Mouse (Mus musculus): Measurements from ENCODE around the gene A1cf. TPM values are rescaled to one million over a fixed set of nuclear protein-coding genes. Genes with fewer than 3 reads are reported as not detected.

Gene A1cf
- polyA plus RNA-seq, 1 experiment from 2014 or later, result 11.9 TPM

- TF ChIP-seq CTCF (IDR thresholded peaks at IDR 0.05; ENCODE audit: low read depth), result no peak
- no peaks in the 10 kb centered on the region for H3K9me3 ChIP-seq (ENCODE audit: control insufficient read depth)
- H3K27ac ChIP-seq (ENCODE audit: low read depth, low read length), result no peak overlapping the region
- H3K4me2 ChIP-seq (replicated peaks; ENCODE audit: low read depth), result no peak overlapping the region
- H3K9ac ChIP-seq (ENCODE audit: low read depth, low read length), result no peak overlapping the region
- H3K27me3 ChIP-seq (replicated peaks; ENCODE audit: control insufficient read depth, insufficient read depth, low read length), result no peaks in the 10 kb centered on the region
- ATAC-seq, result no peak
- H3K4me3 ChIP-seq (ENCODE audit: low read depth, low read length), result no peak overlapping the region
- peaks cover 6% of the 10 kb centered on the region; the same call in 1 of the 2 replicates for H3K36me3 ChIP-seq (ENCODE audit: control insufficient read depth, insufficient read depth)
- WGBS, result 83% methylated on average over 4 of the region's 4 CpGs
- H3K4me1 ChIP-seq (replicated peaks; ENCODE audit: control insufficient read depth, insufficient read depth, low read length), result no peaks in the 10 kb centered on the region
These were observed 51.8 kb downstream of the A1cf start for GRCm38 (mm10) chr19:31920357-31920756.

- no peak for TF ChIP-seq CTCF (IDR thresholded peaks at IDR 0.05; ENCODE audit: low read depth)
- H3K4me2 ChIP-seq (replicated peaks; ENCODE audit: low read depth), result no peak overlapping the region
- H3K27ac ChIP-seq (ENCODE audit: low read depth, low read length), result no peak overlapping the region
- H3K4me1 ChIP-seq (replicated peaks; ENCODE audit: control insufficient read depth, insufficient read depth, low read length), result no peaks in the 10 kb centered on the region
- peaks cover 6% of the 10 kb centered on the region; the same call in 1 of the 2 replicates for H3K36me3 ChIP-seq (ENCODE audit: control insufficient read depth, insufficient read depth)
- ATAC-seq, result no peak
- no peak overlapping the region for H3K9ac ChIP-seq (ENCODE audit: low read depth, low read length)
- no peaks in the 10 kb centered on the region for H3K9me3 ChIP-seq (ENCODE audit: control insufficient read depth)
- no peaks in the 10 kb centered on the region for H3K27me3 ChIP-seq (replicated peaks; ENCODE audit: control insufficient read depth, insufficient read depth, low read length)
- WGBS, result 77% methylated on average over 5 of the region's 5 CpGs
- no peak overlapping the region for H3K4me3 ChIP-seq (ENCODE audit: low read depth, low read length)
These were observed 53.3 kb downstream of the A1cf start for GRCm38 (mm10) chr19:31921852-31922251.

GRCm38 (mm10) chr19:31923615-31924352 is 55.2 kb downstream of the A1cf start:
- H3K4me2 ChIP-seq (replicated peaks; ENCODE audit: low read depth), result no peak overlapping the region
- WGBS, result 69% methylated on average over 6 of the region's 6 CpGs
- no peaks in the 10 kb centered on the region for H3K27me3 ChIP-seq (replicated peaks; ENCODE audit: control insufficient read depth, insufficient read depth, low read length)
- no peak overlapping the region for H3K4me3 ChIP-seq (ENCODE audit: low read depth, low read length)
- H3K27ac ChIP-seq (ENCODE audit: low read depth, low read length), result no peak overlapping the region
- H3K9me3 ChIP-seq (ENCODE audit: control insufficient read depth), result no peaks in the 10 kb centered on the region
- H3K4me1 ChIP-seq (replicated peaks; ENCODE audit: control insufficient read depth, insufficient read depth, low read length), result no peaks in the 10 kb centered on the region
- TF ChIP-seq CTCF (IDR thresholded peaks at IDR 0.05; ENCODE audit: low read depth), result no peak
- peak; percentile 65 for ATAC-seq
- no peak overlapping the region for H3K9ac ChIP-seq (ENCODE audit: low read depth, low read length)
- peaks cover 16% of the 10 kb centered on the region; the same call in 1 of the 2 replicates for H3K36me3 ChIP-seq (ENCODE audit: control insufficient read depth, insufficient read depth)

GRCm38 (mm10) chr19:31950793-31951489 is 82.4 kb downstream of the A1cf start:
- no peak for ATAC-seq
- H3K9ac ChIP-seq (ENCODE audit: low read depth, low read length), result no peak overlapping the region
- no peak overlapping the region for H3K4me3 ChIP-seq (ENCODE audit: low read depth, low read length)
- H3K4me2 ChIP-seq (replicated peaks; ENCODE audit: low read depth), result no peak overlapping the region
- 79% methylated on average over 7 of the region's 7 CpGs for WGBS
- peaks cover 11% of the 10 kb centered on the region for H3K36me3 ChIP-seq (ENCODE audit: control insufficient read depth, insufficient read depth)
- H3K9me3 ChIP-seq (ENCODE audit: control insufficient read depth), result no peaks in the 10 kb centered on the region
- TF ChIP-seq CTCF (IDR thresholded peaks at IDR 0.05; ENCODE audit: low read depth), result no peak
- no peak overlapping the region for H3K27ac ChIP-seq (ENCODE audit: low read depth, low read length)
- 0 out of 2 replicates have a peak, but pooled peaks cover 2% of the 10 kb centered on the region for H3K4me1 ChIP-seq (replicated peaks; ENCODE audit: control insufficient read depth, insufficient read depth, low read length)
- H3K27me3 ChIP-seq (replicated peaks; ENCODE audit: control insufficient read depth, insufficient read depth, low read length), result no peaks in the 10 kb centered on the region

GRCm38 (mm10) chr19:31953799-31954198 is 85.2 kb downstream of the A1cf start:
- 0 out of 2 replicates have a peak, but pooled peaks cover 4% of the 10 kb centered on the region for H3K36me3 ChIP-seq (ENCODE audit: control insufficient read depth, insufficient read depth)
- no peaks in the 10 kb centered on the region for H3K27me3 ChIP-seq (replicated peaks; ENCODE audit: control insufficient read depth, insufficient read depth, low read length)
- TF ChIP-seq CTCF (IDR thresholded peaks at IDR 0.05; ENCODE audit: low read depth), result no peak
- H3K27ac ChIP-seq (ENCODE audit: low read depth, low read length), result 0 out of 2 replicates have a peak overlapping the region, but pooled peaks have one; percentile 28
- H3K9ac ChIP-seq (ENCODE audit: low read depth, low read length), result no peak overlapping the region
- H3K4me3 ChIP-seq (ENCODE audit: low read depth, low read length), result no peak overlapping the region
- no peaks in the 10 kb centered on the region for H3K9me3 ChIP-seq (ENCODE audit: control insufficient read depth)
- no peak for ATAC-seq
- WGBS, result 77% methylated on average over 2 of the region's 2 CpGs
- H3K4me2 ChIP-seq (replicated peaks; ENCODE audit: low read depth), result no peak overlapping the region
- 0 out of 2 replicates have a peak, but pooled peaks cover 2% of the 10 kb centered on the region for H3K4me1 ChIP-seq (replicated peaks; ENCODE audit: control insufficient read depth, insufficient read depth, low read length)

GRCm38 (mm10) chr19:31954267-31954666 is 85.7 kb downstream of the A1cf start:
- Histone ChIP-seq H3K4me2 (replicated peaks; ENCODE audit: low read depth) (0 out of 2 replicates have a peak overlapping the region, but pooled peaks have one; percentile 18), H3K27ac (ENCODE audit: low read depth, low read length) (no peak overlapping the region; the same call in 1 of the 2 replicates), H3K4me3 (ENCODE audit: low read depth, low read length) (no peak overlapping the region), H3K36me3 (ENCODE audit: control insufficient read depth, insufficient read depth) (0 out of 2 replicates have a peak, but pooled peaks cover under 1% of the 10 kb centered on the region), H3K27me3 (replicated peaks; ENCODE audit: control insufficient read depth, insufficient read depth, low read length) (no peaks in the 10 kb centered on the region), H3K9ac (ENCODE audit: low read depth, low read length) (no peak overlapping the region), H3K9me3 (ENCODE audit: control insufficient read depth) (no peaks in the 10 kb centered on the region), H3K4me1 (replicated peaks; ENCODE audit: control insufficient read depth, insufficient read depth, low read length) (0 out of 2 replicates have a peak, but pooled peaks cover 2% of the 10 kb centered on the region)
- no peak for TF ChIP-seq CTCF (IDR thresholded peaks at IDR 0.05; ENCODE audit: low read depth)
- 79% methylated on average over 4 of the region's 4 CpGs for WGBS
- ATAC-seq, result no peak

All from intestine, postnatal 0 days (tissue).